Mouse (Mus musculus): ENCODE results near the gene Aftph.

Gene Aftph

GRCm38 (mm10) chr11:20728044-20728443 is 13.3 kb downstream of the Aftph start:
- DNase-seq (ENCODE audit: low read depth) = no peak

GRCm38 (mm10) chr11:20723572-20723971 is 17.8 kb downstream of the Aftph start:
- no peak for DNase-seq (ENCODE audit: low read depth)

GRCm38 (mm10) chr11:20712068-20712671 is 29.2 kb downstream of the Aftph start:
- no peak for DNase-seq (ENCODE audit: low read depth)

DNA sequence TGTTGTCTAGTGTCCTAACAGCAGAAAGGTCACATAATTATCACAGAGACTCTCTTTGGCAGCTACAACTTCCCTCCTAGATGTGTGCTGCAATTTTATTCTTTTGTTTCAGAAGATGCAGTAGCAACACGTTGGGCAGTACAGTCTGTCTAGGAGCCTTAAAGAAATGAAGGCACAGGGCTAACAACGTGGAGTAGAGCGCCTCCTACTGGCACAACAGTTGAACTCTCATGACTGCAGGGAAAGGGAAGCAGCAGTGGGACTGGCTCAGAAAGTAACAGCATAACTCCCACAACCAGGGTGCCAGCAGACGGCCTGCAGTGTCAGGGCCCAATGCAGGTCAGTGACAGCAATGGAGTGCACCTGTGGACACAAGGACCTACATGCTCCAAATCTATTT is 50.4 kb downstream of the Aftph start:
- DNase-seq (ENCODE audit: low read depth) = peak; percentile 45

DNA sequence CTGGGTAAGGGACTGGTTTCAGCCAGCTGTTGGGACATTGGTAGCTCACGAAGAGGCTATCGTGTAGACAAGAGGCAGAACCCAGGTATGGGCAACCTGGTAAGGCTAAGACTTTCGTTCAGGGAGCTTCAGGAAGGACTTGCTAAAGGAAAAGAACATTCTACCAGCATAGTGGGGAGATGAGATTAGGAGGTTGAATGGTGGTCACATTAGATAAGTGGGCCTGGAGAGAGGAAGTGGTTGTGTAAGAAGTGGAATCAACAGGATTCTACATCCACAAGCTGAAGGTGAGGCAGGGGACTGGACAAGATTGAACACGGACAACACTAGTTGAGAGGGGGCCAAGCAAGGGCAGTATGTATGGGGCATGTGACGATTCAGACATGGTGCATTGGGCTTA is 59.7 kb downstream of the Aftph start:
- DNase-seq (ENCODE audit: low read depth) = no peak

DNA sequence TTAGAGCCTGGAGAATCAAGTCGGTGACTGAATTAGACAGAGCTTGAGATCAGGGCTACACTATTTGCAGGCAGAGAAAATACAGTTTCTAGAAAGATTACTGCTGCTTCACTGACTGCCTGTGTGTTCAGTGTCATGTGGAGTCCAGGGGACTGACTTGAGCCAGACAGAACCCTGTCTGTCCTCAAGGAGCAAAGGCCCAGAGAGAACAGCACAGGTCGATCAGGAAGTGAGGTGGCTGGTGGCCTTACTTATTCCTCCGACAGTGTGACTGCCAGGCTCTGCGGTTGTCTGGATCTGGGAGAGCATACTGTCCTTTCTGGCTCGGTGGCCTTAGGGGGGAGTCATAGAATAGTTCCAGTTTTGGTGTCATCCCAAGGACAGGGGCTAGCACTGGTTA is 60.6 kb downstream of the Aftph start:
- DNase-seq (ENCODE audit: low read depth) = no peak

DNA sequence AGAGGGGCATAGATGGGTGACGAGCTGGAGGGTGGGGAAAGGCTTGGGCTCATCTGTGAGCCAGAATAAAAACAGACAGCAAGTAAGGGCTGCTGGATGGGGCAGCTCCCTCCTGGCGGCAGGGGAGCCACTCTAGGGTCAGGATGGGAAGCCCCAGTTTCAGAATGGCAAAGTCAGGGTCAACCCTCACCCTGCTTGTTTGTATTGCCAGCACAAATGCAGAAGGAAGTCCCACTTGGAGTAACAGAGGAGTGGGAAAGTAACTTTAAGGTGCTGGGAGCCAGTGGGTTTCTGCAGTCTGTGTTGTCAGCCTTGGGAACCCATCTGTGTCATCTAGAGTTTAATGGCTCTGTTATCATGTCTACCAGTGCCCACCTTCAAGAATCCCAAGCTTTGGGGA is 62.0 kb downstream of the Aftph start:
- no peak for DNase-seq (ENCODE audit: low read depth)

GRCm38 (mm10) chr11:20672513-20672912 is 68.9 kb downstream of the Aftph start:
- no peak for DNase-seq (ENCODE audit: low read depth)

DNA sequence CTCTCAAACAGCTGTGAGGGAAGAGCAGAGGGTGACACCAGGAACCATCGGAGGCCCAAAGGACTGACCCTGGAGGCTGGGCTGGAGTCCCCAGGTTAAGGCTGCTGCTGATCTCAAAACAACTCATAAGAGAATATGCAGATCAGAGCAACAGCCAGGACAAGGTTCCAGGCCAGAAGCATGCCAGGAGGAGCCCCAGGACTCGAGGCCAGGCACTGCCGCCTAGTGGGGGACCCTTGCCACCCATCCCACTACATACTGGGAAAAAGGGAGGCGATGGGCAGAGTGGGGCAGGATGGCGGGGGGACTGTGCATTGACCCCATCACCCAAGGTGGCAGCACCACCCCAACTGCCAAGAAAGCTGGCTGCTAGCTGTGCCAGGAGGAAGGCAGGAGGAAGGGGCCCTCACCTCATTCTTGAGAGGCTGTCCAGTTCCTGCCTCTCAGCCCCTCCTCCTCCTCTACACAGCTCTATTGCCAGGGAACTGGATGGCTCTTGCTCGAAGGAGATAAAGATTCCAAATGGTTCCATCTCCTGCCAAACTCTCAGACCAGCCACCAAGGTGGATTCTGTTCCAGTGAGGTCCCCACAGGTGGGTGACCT is 69.5 kb downstream of the Aftph start:
- DNase-seq (ENCODE audit: low read depth) = no peak

DNA sequence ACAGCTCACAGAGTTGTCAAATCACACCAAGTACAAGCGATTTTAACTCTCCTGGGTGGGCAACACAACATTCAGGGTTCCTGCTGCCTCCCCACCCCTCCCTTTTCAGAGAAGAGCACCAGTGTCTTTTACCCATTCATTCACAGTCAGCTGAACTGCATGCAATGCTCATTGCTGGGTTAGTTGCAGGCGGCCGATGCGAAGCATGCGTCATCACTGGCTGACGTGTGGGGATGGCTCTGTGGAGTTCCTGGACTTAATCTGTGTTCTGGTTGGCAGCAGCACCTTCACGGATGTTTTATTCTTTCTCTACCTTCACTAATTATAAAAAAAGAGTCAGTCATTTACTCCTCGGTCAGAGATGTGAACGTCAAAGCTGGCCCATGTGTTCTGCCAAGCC is 76.5 kb downstream of the Aftph start:
- no peak for DNase-seq (ENCODE audit: low read depth)

GRCm38 (mm10) chr11:20663580-20664198 is 77.7 kb downstream of the Aftph start:
- no peak for DNase-seq (ENCODE audit: low read depth)

DNA sequence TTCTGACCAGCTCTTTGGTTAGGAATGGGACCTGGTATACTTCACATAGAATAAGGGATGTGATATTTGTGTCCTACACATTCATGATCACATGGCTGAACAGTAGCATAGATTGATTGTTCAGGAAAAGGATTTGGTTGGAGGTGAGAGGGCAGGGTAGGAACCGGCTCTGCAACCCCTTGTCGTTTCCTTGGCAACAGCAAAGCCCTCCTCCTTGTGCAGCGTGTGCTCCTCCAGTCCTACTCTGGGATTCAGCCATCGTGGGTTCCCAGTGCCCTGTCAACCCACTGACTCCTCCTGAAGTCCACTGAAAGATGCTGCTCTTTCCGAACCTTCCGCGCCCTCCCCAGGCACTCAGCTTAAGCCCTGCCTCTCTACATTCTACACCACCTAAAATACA is 78.6 kb downstream of the Aftph start:
- DNase-seq (ENCODE audit: low read depth) = no peak

GRCm38 (mm10) chr11:20661652-20662051 is 79.7 kb downstream of the Aftph start:
- peak; percentile 39 for DNase-seq (ENCODE audit: low read depth)

DNA sequence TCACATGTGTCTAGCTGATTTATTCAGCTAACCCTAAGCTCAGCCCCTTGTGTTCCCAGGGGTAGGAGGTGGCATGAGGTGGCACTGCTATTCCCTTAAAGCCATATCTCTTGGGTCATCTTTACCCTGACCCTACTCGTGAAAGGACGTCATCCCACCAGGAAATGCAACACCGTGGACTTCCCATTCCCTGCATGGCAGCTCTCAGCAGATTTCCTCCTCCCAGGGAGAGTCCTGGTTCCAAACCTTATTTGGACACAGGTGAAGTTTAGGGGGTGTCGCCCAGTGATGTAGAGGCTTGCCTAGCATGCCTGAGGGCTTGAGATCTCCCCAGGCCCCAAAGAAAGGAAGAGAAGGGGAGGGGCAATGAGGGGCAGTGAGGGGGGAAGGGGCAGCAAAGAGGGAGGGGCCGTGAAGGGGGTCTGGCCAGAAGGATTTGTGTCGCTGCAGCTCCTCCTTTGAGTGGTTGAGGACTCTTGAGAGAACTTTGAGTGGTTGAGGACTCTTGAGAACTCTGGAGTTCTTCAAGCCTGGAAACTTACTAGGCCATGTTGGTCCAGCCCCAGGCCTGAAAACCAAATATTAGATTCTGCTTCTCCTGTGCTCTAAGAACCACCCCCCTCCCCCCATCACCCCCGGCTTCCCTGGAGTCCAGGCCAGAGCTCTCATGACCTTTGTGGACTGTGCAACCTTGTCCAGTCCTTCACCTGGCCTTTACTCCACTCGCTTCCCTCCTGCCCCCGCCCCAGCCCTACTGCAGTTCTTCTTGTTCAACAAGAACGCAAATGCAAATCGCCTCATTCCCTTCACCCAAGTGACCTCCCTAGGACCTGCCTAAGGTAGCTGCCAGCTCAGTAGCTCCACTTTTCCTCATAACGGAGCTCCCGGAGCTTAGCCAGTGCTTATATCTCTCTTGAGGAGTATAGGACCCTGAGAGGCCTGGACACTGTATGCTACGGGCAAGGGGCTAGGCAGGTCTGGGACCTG is 81.0 kb downstream of the Aftph start:
- DNase-seq (ENCODE audit: low read depth) = no peak

DNA sequence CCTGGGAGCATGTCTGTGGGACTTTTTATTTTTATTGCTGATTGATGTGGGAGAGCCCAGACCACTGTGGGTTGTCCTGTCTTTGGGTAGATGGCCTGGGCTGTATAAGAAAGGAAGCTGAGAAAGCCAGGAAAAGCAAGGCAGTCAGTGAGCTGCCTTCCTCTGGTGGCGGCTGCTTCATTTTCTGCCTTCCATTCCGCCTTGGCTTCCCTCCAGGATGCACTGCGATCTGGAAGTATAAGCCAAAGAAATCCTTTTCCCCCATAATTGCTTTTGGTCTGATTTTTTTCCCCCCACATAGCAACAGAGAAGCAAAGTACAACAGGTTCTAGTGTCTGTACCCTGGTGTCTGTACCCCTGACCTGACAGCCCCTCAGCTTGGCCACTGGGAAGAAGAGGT is 82.3 kb downstream of the Aftph start:
- no peak for DNase-seq (ENCODE audit: low read depth)

GRCm38 (mm10) chr11:20656711-20657057 is 84.7 kb downstream of the Aftph start:
- no peak for DNase-seq (ENCODE audit: low read depth)

GRCm38 (mm10) chr11:20655795-20656710 is 85.3 kb downstream of the Aftph start:
- DNase-seq (ENCODE audit: low read depth) = no peak

GRCm38 (mm10) chr11:20651166-20651565 is 90.2 kb downstream of the Aftph start:
- no peak for DNase-seq (ENCODE audit: low read depth)

DNA sequence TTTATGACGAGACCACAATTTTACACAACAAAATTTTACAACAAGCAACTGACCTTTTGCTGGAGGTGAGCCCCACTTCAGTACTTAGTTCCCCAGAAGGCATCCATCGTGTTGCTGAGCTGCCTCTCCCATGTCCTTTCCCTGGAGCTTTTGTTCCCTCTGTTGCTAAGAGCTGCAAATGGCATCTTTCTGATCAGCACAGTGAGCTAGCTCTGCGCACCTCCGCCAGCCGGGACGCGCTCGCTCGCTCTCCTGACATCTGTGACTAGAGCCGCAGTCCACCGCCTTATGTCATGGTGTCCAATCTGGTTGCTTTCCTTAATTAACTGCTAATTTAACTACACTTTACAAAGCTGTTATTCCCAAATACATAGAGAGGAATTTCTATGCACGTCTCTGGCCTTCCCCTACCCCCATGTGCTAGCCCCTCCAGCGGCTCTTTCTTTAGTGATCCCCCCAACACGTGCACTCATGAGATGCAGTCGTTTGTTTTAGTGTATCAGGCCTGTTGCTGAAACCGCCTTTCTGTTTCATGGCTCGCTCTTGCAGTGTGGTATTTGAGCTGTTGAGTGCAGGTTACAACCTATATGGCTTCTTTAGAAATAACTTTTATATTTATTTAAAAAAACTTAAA is 91.3 kb downstream of the Aftph start:
- no peak for DNase-seq (ENCODE audit: low read depth)

GRCm38 (mm10) chr11:20649477-20649876 is 91.9 kb downstream of the Aftph start:
- DNase-seq (ENCODE audit: low read depth) = no peak
